Mouse (Mus musculus) layer of hippocampus, adult 9-10 months (tissue): ENCODE measurements around the gene Fam120a.

Experiments
- DNase-seq: peaks from one replicate; pipeline ENCODE4 v3.0.0; 2022; ENCODE audit warnings: low spot score

Fam120a gene

DNA sequence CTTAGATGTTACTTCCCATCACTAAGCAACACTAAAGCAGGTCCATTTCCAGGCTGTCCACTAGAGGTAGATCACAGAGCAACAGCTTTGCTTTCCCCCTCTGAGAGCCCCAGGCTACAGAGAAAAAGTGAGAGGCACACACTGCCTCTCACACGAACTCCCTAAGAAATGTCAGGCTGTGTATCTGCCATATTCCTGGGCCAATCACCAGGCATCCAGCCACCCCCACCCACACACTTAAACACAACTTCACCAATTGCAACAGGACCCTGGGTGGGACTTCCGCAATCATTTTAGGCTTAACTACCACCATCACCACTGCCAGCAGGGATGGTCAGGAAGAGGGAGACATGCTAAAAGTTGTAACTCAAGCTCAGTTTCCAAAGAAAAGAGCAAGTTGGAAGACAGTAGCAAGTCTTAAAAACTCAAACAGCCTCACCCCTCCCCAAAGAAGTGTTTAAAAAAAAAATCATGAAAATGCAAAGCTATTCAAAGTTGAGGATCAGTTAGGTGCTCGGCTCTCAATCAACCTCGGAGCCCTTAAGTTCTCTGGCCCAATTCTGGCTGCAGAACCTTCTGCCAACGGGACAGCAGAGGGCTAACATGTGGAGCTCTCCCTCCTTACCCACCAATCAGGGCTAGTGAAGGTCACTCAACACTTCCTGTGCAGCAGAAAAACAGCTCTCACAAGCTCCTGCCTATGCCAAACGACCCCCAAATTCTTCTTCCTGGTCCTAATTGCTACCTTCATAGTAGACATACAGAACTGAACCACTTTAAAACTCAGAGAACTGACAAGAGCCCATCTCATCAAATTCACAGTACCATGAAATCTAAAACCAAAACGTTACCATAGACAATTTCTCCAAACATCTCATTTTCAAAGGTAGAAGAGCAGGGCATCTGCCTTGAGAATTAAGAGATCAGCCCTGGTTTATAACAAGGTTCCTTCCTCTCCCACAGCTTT, 2.0 kb downstream of the Fam120a start:
- peak; percentile 55 for DNase-seq

DNA sequence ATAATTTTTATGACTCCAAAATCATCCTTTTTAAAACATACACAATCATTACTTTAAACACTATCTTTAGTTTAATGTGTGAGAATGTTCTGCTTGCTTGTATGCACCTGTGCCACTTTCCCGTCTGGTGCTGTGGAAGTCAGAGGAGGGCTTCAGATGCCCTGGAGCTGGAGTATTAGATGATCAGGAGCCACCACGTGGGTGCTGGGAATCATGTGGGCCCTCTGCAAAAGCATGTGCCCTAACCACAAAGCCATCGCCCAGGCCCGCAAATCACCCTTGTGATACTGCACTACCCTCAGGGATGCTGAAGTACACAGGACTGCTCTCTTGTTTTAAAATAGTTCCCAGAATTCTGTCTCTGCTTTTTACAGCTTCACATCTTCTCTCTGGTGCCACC, 3.0 kb downstream of the Fam120a start:
- DNase-seq = no peak

- DNase-seq = no peak
Measured at GRCm38 (mm10) chr13:48963111-48963510, 4.7 kb downstream of the Fam120a start.

DNA sequence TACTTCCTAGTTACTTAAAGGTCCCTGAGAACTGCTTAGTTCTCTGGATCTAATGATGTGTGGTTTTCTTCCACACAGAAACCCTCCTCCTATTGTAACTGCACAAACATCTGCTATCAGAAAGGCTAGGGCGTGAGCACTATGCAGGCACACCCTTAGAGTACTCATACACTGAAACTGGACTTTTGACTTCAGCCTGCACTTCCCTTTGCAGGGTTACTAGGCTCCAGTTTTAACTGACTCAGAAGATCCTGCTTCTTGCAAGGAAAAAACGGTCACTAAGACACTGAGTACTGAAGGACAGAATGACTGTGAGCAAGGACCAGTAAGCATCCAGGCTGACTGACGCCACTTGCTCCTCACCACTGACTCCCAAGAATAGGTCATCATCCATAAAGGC, 5.3 kb downstream of the Fam120a start:
- no peak for DNase-seq

- no peak for DNase-seq
Measured at GRCm38 (mm10) chr13:48958608-48959007, 9.2 kb downstream of the Fam120a start.

- DNase-seq = no peak
Measured at GRCm38 (mm10) chr13:48954825-48955224, 13.0 kb downstream of the Fam120a start.

DNA sequence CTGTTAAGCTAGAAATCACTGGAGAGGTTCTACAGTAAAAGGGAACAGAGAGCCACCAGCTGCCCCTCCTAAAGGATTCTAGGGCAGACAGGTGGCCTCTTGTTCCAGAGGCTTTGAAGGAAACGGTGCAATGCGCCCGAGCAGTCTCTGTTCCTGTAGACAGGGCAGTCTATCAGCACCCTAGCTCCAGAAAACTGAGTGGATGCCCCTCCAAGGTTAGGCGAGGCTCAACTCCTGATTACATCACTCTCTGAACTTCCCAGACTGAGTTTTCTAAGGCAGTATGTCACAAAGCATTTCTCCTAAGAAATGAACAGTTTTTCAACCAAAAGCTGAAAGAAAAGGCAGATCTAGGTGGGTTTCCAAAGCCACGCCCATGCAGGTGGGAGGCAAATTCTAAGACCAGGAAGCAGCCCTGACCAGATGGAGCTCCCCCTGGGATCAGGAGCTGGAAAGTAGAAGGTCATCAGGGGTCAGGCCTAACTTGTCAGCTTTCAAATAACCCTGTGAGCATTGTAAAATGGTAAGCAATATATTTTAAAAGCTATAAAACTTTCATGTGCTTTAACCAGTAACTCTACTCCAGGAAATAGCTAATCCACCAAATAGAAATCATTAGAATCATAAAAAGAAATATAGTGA, 17.1 kb downstream of the Fam120a start:
- no peak for DNase-seq

DNA sequence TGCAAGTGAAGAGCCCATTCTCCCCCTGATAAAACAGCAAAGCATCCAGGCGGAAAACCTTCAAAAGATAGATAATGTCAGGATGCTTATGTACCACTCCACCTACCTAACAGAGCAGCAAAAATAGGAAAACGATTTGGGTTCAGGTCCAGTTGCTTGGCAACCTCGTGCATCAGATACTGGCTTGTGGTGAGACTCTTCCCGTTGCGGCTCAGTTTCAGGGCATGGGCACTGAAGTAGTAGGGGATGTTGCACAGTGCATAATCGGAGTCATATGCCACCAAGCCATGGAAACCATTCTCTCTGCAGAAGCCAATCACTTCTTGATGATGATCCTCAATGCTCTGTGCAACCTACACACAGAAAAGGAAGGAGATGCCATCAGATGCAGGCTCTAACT, 18.9 kb downstream of the Fam120a start:
- no peak for DNase-seq

GRCm38 (mm10) chr13:48944571-48944970, 23.2 kb downstream of the Fam120a start:
- DNase-seq = no peak

- DNase-seq = no peak
Measured at GRCm38 (mm10) chr13:48942471-48942870, 25.3 kb downstream of the Fam120a start.

DNA sequence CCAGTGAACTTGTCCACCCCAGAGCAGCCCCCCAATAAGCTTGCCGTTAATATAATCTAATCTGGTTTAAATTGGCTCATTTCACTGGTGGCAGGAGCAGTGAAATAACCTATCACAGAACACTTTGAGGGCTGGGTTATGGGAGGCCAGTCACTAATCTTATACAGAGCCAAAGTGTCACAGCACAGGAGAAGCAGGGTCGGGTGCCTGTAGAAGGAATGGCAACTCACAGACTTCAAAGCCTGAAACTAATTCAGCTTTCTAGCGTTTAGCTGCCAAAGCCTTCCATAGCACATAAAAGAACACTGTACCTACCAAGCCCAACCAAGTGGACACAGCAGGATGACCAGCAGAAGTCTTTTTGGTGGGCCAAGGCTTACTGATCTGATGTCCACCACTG, 26.0 kb downstream of the Fam120a start:
- no peak for DNase-seq

DNA sequence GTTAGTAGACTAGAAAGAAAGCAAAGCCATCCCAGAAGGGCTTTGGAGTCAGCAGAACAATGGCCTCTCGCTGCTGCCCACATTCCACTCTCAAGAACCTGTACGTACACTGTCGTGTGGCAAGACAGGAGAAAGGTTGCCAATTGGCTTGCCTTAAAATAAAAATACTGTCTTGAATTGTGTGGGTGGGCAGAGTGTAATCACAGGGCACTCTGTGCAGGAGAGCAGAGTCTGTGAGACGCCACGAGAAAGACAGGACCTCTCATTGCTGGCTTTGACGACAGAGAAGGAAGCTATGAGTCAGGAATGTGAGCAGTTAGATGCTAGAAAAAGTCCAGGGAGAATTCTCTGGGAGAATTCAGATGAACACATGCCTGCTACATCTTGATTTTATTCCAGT, 33.2 kb downstream of the Fam120a start:
- DNase-seq = no peak

DNA sequence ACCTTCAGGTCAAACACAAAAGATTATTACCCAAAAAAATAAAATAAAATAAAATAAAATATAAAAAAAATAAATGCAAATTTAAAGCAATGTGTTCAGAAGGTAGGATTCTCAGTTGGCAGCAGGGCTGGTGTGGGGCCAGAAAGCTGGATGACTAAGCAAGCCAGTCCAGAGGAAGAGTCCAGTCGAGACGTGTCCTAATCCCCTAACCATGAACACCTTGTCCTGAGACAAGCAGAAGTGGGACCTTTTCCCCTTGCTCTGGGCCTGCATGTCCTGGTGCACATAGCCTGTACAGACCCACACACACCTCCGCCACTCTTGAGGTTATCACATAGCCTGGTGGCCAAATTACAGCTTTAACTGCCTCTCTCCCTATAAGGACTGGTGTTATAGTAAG, 35.1 kb downstream of the Fam120a start:
- no peak for DNase-seq

- no peak for DNase-seq
Measured at GRCm38 (mm10) chr13:48931687-48932086, 36.1 kb downstream of the Fam120a start.

GRCm38 (mm10) chr13:48931232-48931631, 36.6 kb downstream of the Fam120a start:
- DNase-seq = no peak

DNA sequence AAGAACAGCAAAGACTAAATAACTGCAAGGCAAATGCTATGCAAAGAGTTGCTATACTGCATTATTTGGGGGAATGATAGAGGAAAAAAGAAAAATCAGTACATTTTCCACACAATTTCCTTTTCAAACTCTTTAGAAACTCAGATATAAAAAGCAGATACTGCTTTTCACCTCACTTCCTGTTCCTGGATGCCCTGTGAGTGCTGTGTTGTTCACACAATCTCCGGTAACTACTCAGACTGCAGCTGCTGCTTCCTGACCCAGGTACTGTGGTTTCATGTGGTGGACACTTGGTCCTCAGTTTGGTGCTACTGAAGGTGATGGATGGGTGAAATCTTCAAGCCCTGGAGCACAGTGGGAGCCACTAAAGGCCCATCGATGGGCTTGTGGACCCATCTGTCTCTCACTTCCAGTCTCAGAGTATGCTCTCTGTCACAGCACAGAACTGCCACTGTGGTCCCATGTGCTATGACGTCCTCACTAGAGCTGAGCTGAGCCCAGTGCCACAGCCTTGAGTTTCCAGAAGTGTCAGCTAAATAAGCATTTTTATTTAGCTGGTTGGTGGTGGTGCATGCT, 38.2 kb downstream of the Fam120a start:
- DNase-seq = no peak

DNA sequence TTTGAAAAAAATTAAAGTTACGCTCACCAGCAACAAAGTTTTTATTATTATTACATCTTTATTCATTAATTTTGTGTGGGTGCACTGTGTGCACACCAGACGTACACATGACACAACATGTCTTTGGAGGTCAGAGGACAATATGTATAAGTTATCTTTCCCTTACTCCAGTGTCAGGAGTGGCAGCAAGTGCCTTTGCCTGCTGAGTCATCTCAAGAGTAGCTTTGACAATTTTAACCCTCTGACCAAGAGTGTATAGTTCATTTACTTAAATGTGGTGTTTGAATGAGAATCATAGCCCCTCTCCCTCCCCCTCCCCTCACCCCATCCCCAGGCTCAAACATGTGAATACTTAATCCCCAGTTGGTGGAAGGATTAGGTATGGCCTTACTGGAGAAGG, 40.2 kb downstream of the Fam120a start:
- no peak for DNase-seq

- no peak for DNase-seq
Measured at GRCm38 (mm10) chr13:48922712-48923111, 45.1 kb downstream of the Fam120a start.

DNA sequence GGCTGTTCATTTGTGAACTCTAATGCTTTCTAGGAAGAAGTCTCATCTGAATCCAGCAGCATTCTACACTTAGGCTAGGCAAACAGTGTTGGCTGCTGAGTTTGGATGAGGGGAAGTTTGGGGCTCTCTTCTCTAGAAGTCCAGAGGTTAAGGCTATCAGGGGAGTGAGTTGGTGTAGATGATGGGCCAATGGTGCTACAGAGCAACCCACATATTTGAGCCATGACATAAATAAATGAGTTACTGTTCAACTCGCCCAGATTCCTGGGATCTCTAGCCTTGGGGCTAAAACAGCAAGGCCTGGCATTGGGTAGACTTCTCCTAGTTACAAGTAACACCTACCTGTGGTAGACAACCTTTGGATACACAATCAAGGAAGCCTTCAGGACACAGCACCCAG, 46.6 kb downstream of the Fam120a start:
- no peak for DNase-seq

- peak; percentile 35 for DNase-seq
Measured at GRCm38 (mm10) chr13:48919756-48920415, 47.9 kb downstream of the Fam120a start.

GRCm38 (mm10) chr13:48917113-48917599, 50.7 kb downstream of the Fam120a start:
- no peak for DNase-seq

DNA sequence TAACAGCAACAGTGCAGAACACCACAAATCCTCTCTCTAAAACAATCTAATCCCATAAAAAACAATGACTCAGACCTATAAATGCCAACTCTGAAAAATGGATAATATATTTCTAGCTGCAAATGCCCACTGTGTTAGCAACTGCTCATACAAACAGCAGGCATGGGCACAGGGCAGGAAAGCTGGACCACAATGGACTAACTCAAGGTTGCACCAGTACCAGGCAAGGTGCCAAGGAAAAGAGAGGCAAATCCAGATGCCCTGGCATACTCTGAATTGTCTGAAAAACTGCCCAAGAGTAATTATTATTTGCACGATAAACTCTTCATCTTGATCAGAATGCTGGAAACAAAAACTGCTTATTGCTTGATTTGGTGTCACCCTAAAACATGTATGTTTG, 54.1 kb downstream of the Fam120a start:
- DNase-seq = no peak
